Mouse (Mus musculus) left cerebral cortex, postnatal 14 days (tissue): ENCODE results near the gene Exoc3l4. TPM values are rescaled to one million over a fixed set of nuclear protein-coding genes. Genes with fewer than 3 reads are reported as not detected.

Source experiments
- DNase-seq, 2 experiments: peaks; one replicate each; pipeline ENCODE4 v3.0.0; 2021 to 2022; ENCODE audit warnings: low spot score in 2 of 2, mixed read lengths in 1 of 2
- intact Hi-C: fragments of 180-260 bp; cut with DNase I; formaldehyde crosslinking; loops from one replicate; pipeline ENCODE4 v1.15.1; 2025
- total RNA-seq, 2 experiments: library from RNA; stranded (reverse); gene quantifications; 2 replicates each; pipeline ENCODE4 v1.2.3; 2021

Exoc3l4 gene
- total RNA-seq, 2 experiments from 2014 or later = 0.62 to 0.70 TPM

GRCm38 (mm10) chr12:111404880-111405279 lies 11.9 kb upstream of the Exoc3l4 start:
- intact Hi-C loops = no loop called here

GRCm38 (mm10) chr12:111406622-111407021 lies 10.2 kb upstream of the Exoc3l4 start, which contains the start of gene Lbhd2:
Gene Lbhd2, plus strand, starts transcription at chr12:111406809.
- intact Hi-C loops = no loop called here

More at GRCm38 (mm10) chr12:111404880-111405279, 11.9 kb upstream of the Exoc3l4 start:
- no peak for DNase-seq

GRCm38 (mm10) chr12:111409583-111409982 lies 7.2 kb upstream of the Exoc3l4 start:
- intact Hi-C loops = no loop called here
- peak in 1 of 2 experiments; percentile 28 for DNase-seq

More at GRCm38 (mm10) chr12:111406622-111407021, 10.2 kb upstream of the Exoc3l4 start, which contains the start of gene Lbhd2:
- DNase-seq = no peak

GRCm38 (mm10) chr12:111411631-111412355 lies 5.0 kb upstream of the Exoc3l4 start:
- no peak for DNase-seq
- intact Hi-C loops = no loop called here

GRCm38 (mm10) chr12:111412581-111413284 lies 4.1 kb upstream of the Exoc3l4 start:
- no peak for DNase-seq
- intact Hi-C loops = no loop called here

- DNase-seq = peak; percentile 89 to 90
- intact Hi-C loops = no loop called here
Observed at GRCm38 (mm10) chr12:111413300-111413699, 3.5 kb upstream of the Exoc3l4 start.

- DNase-seq = no peak
- intact Hi-C loops = loop anchor here (10.0 kb wide), 1 partner anchor 225 kb away; no protein-coding TSS in a partner anchor
Observed at GRCm38 (mm10) chr12:111419918-111420317, 3.1 kb downstream of the Exoc3l4 start.

- DNase-seq = no peak
- intact Hi-C loops = loop anchor here (10.0 kb wide), 1 partner anchor 224 kb away; no protein-coding TSS in a partner anchor
Observed at GRCm38 (mm10) chr12:111420946-111421709, 4.3 kb downstream of the Exoc3l4 start.

- no peak for DNase-seq
- intact Hi-C loops = loop anchor here (10.0 kb wide), 1 partner anchor 222 kb away; no protein-coding TSS in a partner anchor
Observed at GRCm38 (mm10) chr12:111422852-111423251, 6.0 kb downstream of the Exoc3l4 start.

- intact Hi-C loops = loop anchor here (10.0 kb wide), 1 partner anchor 221 kb away; no protein-coding TSS in a partner anchor
- DNase-seq = no peak
Observed at GRCm38 (mm10) chr12:111423570-111424129, 6.8 kb downstream of the Exoc3l4 start.

GRCm38 (mm10) chr12:111424547-111424946 lies 7.7 kb downstream of the Exoc3l4 start:
- intact Hi-C loops = loop anchor here (10.0 kb wide), 1 partner anchor 220 kb away; no protein-coding TSS in a partner anchor
- no peak for DNase-seq

GRCm38 (mm10) chr12:111425258-111425657 lies 8.4 kb downstream of the Exoc3l4 start:
- peak; percentile 81 to 86 for DNase-seq
- intact Hi-C loops = loop anchor here (5.0 to 10.0 kb wide), 2 partner anchors 77 to 220 kb away; no protein-coding TSS in a partner anchor

GRCm38 (mm10) chr12:111425789-111426460 lies 9.1 kb downstream of the Exoc3l4 start:
- DNase-seq = peak; percentile 87 to 94
- intact Hi-C loops = loop anchor here (1.0 to 10.0 kb wide), 3 partner anchors 34 to 219 kb away; no protein-coding TSS in a partner anchor

GRCm38 (mm10) chr12:111427438-111428113 lies 10.8 kb downstream of the Exoc3l4 start:
- intact Hi-C loops = loop anchor here (5.0 to 10.0 kb wide), 2 partner anchors 75 to 217 kb away; no protein-coding TSS in a partner anchor
- DNase-seq = no peak

GRCm38 (mm10) chr12:111428364-111428763 lies 11.5 kb downstream of the Exoc3l4 start:
- intact Hi-C loops = loop anchor here (5.0 to 10.0 kb wide), 2 partner anchors 74 to 216 kb away; no protein-coding TSS in a partner anchor
- DNase-seq = no peak

GRCm38 (mm10) chr12:111428961-111429911 lies 12.4 kb downstream of the Exoc3l4 start:
- intact Hi-C loops = loop anchor here (5.0 to 10.0 kb wide), 2 partner anchors 73 to 216 kb away; no protein-coding TSS in a partner anchor

More at GRCm38 (mm10) chr12:111428961-111429911, 12.4 kb downstream of the Exoc3l4 start:
- DNase-seq = peak in 1 of 2 experiments; percentile 54
